Mouse (Mus musculus) ES-Bruce4 (cell line): ENCODE data around the gene 1700025G04Rik. TPM values are rescaled to one million over a fixed set of nuclear protein-coding genes. Genes with fewer than 3 reads are reported as not detected.

Source experiments
- H3K27ac ChIP-seq: 2 replicates; pipeline ENCODE4 v1.5.1; 2012; ENCODE audit warnings: low read length, inconsistent platforms; ENCODE audit not compliant: insufficient read depth
- H3K27me3 ChIP-seq: 2 replicates; pipeline ENCODE4 v1.6.1; 2012; ENCODE audit warnings: mild to moderate bottlenecking, low read length, inconsistent platforms; ENCODE audit not compliant: control insufficient read depth, poor library complexity, insufficient read depth, severe bottlenecking
- H3K36me3 ChIP-seq: 2 replicates; pipeline ENCODE4 v1.6.1; 2012; ENCODE audit warnings: inconsistent platforms, mild to moderate bottlenecking, low read length, moderate library complexity; ENCODE audit not compliant: control insufficient read depth, poor library complexity, insufficient read depth, severe bottlenecking
- H3K4me1 ChIP-seq: one replicate; pipeline ENCODE4 v1.8.1; 2011; ENCODE audit warnings: low read length; ENCODE audit not compliant: control insufficient read depth, insufficient read depth
- H3K4me3 ChIP-seq: 2 replicates; pipeline ENCODE4 v1.5.1; 2011; ENCODE audit warnings: low read depth, mild to moderate bottlenecking, low read length
- H3K9ac ChIP-seq: 2 replicates; pipeline ENCODE4 v1.6.1; 2012; ENCODE audit warnings: low read depth, mild to moderate bottlenecking, inconsistent platforms; ENCODE audit not compliant: poor library complexity, severe bottlenecking
- H3K9me3 ChIP-seq: replicated peaks from 2 replicates; pipeline ENCODE4 v1.6.1; 2012; ENCODE audit warnings: mild to moderate bottlenecking, low read length, inconsistent platforms; ENCODE audit not compliant: control insufficient read depth, poor library complexity, insufficient read depth, severe bottlenecking
- CTCF ChIP-seq: IDR thresholded peaks from one replicate; pipeline ENCODE4 v1.8.1; 2011; ENCODE audit warnings: low read depth, low read length
- EP300 ChIP-seq: IDR thresholded peaks from 2 replicates; pipeline ENCODE4 v1.6.1; 2011; ENCODE audit warnings: low read depth, low read length; ENCODE audit not compliant: insufficient read depth
- POLR2A ChIP-seq: IDR thresholded peaks from one replicate; pipeline ENCODE4 v1.8.1; 2011; ENCODE audit warnings: low read length; ENCODE audit not compliant: insufficient read depth
- polyA plus RNA-seq: library from polyadenylated mRNA; stranded (reverse); fragments of >200 nt; gene quantifications from 2 replicates; pipeline ENCODE4 v1.2.4, GENCODE M21; 2011; ENCODE audit warnings: low read depth; ENCODE audit not compliant: missing spikeins, insufficient read depth, insufficient read length

1700025G04Rik gene
- polyA plus RNA-seq, 1 experiment: 14.3 TPM

GRCm38 (mm10) chr1:151976850-151977249 is 113.1 kb downstream of the 1700025G04Rik start:
- Histone ChIP-seq H3K27me3 (no peaks in the 10 kb centered on the region), H3K4me3 (no peak overlapping the region), H3K9ac (no peak overlapping the region), H3K4me1 (peaks cover 5% of the 10 kb centered on the region), H3K9me3 (no peaks in the 10 kb centered on the region), H3K36me3 (no peaks in the 10 kb centered on the region), H3K27ac (no peak overlapping the region)
- no peak for TF ChIP-seq CTCF
- TF ChIP-seq POLR2A: no peak

- no peak overlapping the region for H3K9ac ChIP-seq
- H3K4me3 ChIP-seq: no peak overlapping the region
- H3K27me3 ChIP-seq: no peaks in the 10 kb centered on the region
- TF ChIP-seq EP300: no peak
- TF ChIP-seq CTCF: no peak
- no peak for TF ChIP-seq POLR2A
- peaks cover 5% of the 10 kb centered on the region for H3K4me1 ChIP-seq
- H3K9me3 ChIP-seq: no peaks in the 10 kb centered on the region
- no peaks in the 10 kb centered on the region for H3K36me3 ChIP-seq
- no peak overlapping the region for H3K27ac ChIP-seq
Observed at GRCm38 (mm10) chr1:151975418-151976379, 114.2 kb downstream of the 1700025G04Rik start.

GRCm38 (mm10) chr1:151974887-151975286 is 115.0 kb downstream of the 1700025G04Rik start:
- Histone ChIP-seq H3K4me1 (peaks cover 5% of the 10 kb centered on the region), H3K9me3 (no peaks in the 10 kb centered on the region), H3K36me3 (no peaks in the 10 kb centered on the region), H3K27me3 (no peaks in the 10 kb centered on the region), H3K9ac (no peak overlapping the region), H3K27ac (no peak overlapping the region), H3K4me3 (no peak overlapping the region)
- TF ChIP-seq POLR2A: no peak
- no peak for TF ChIP-seq CTCF
- no peak for TF ChIP-seq EP300

- TF ChIP-seq CTCF (no peak), POLR2A (no peak), EP300 (no peak)
- no peaks in the 10 kb centered on the region for H3K9me3 ChIP-seq
- no peak overlapping the region for H3K9ac ChIP-seq
- no peak overlapping the region for H3K4me3 ChIP-seq
- no peaks in the 10 kb centered on the region for H3K27me3 ChIP-seq
- H3K4me1 ChIP-seq: peaks cover 5% of the 10 kb centered on the region
- no peak overlapping the region for H3K27ac ChIP-seq
- no peaks in the 10 kb centered on the region for H3K36me3 ChIP-seq
Observed at GRCm38 (mm10) chr1:151974424-151974823, 115.5 kb downstream of the 1700025G04Rik start.

- H3K4me1 ChIP-seq: peaks cover 2% of the 10 kb centered on the region
- TF ChIP-seq EP300: no peak
- no peak for TF ChIP-seq CTCF
- TF ChIP-seq POLR2A: no peak
- no peaks in the 10 kb centered on the region for H3K36me3 ChIP-seq
- no peak overlapping the region for H3K27ac ChIP-seq
- H3K9ac ChIP-seq: no peak overlapping the region
- no peaks in the 10 kb centered on the region for H3K27me3 ChIP-seq
- no peaks in the 10 kb centered on the region for H3K9me3 ChIP-seq
- H3K4me3 ChIP-seq: no peak overlapping the region
Observed at GRCm38 (mm10) chr1:151973110-151973700, 116.7 kb downstream of the 1700025G04Rik start.

GRCm38 (mm10) chr1:151971581-151971980 is 118.3 kb downstream of the 1700025G04Rik start:
- no peak for TF ChIP-seq POLR2A
- no peak for TF ChIP-seq CTCF
- TF ChIP-seq EP300: no peak
- H3K9ac ChIP-seq: no peak overlapping the region
- H3K27ac ChIP-seq: no peak overlapping the region
- no peaks in the 10 kb centered on the region for H3K4me1 ChIP-seq
- H3K4me3 ChIP-seq: no peak overlapping the region
- H3K27me3 ChIP-seq: no peaks in the 10 kb centered on the region
- no peaks in the 10 kb centered on the region for H3K9me3 ChIP-seq
- no peaks in the 10 kb centered on the region for H3K36me3 ChIP-seq
